Mouse (Mus musculus): ENCODE results near the gene Tldc2. TPM values are rescaled to one million over a fixed set of nuclear protein-coding genes. Genes with fewer than 3 reads are reported as not detected.

Tldc2 gene
- polyA plus RNA-seq, 1 experiment from 2014 or later = not detected

DNA sequence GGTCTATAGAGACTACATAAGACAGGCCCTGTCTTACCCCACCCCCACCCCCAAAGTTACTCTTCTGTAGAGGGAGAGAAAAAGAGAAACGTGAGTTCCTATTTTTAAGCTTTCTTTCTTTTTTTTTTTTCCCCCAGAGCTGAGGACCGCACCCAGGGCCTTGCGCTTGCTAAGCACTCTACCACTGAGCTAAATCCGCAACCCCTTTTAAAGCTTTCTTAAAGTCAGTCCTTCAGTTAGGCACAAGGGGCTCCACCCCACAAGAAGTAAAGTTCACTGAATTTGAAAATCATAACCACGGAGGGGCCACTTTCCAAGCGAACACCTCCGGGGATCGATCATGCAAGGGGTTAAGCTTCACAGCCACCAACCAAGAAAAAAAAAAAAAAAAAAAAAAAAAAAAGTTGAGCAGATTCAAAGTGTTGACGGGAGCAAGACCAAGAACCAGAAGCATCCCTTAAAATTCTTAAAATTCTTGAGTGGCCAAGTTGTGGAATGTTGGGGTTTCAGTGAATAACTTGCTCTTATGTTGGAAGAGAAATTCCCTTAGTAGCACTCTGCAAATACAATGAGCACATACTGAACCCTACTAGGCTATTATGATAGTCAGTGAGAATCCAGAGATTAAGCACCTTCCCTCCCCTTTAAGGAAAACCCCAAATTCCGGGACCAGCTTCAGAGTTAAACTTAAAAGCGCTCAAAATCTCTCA is 47.1 kb downstream of the Tldc2 start:
- H3K9ac ChIP-seq (ENCODE audit: low read depth, low read length) = peak overlapping the region; percentile 80
- H3K9me3 ChIP-seq (ENCODE audit: control insufficient read depth, low read length) = no peaks in the 10 kb centered on the region
- H3K4me2 ChIP-seq (ENCODE audit: low read depth, low read length) = peak overlapping the region; percentile 88
- 17% methylated on average over 11 of the region's 11 CpGs for WGBS
- no peaks in the 10 kb centered on the region for H3K27me3 ChIP-seq (replicated peaks; ENCODE audit: control insufficient read depth, insufficient read depth, low read length)
- H3K36me3 ChIP-seq (ENCODE audit: control insufficient read depth, insufficient read depth, low read length) = no peaks in the 10 kb centered on the region
- H3K4me3 ChIP-seq (ENCODE audit: low read length) = peak overlapping the region; percentile 82
- H3K4me1 ChIP-seq (ENCODE audit: control insufficient read depth, insufficient read depth, low read length) = peaks cover 10% of the 10 kb centered on the region; the same call in 1 of the 2 replicates
- no peak for ATAC-seq
- H3K27ac ChIP-seq (ENCODE audit: low read length) = peak overlapping the region; percentile 77; the same call in 1 of the 2 replicates

DNA sequence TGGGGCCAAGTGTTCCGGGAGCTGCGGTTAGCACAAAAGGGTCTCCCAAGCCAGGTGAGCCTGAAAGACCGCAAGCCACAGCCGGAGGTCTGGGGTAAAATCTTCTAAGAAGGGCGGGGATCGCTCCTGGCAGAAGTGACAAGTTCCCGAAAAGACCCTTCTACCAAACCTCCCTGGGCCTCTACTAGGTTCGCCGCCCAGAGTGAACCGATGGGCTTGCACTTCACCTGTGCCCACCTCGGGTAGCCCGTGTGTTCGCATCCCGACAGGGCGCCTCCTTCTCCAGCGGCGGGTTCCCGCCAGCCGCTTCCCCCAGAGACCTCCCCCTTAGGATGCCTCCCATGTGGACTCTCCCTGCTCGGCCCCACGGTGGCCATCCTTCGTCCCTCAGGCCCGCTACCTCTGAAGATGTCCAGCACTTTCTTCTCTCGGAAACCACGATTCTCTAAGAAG is 47.6 kb downstream of the Tldc2 start:
- H3K4me3 ChIP-seq (ENCODE audit: low read length) = peak overlapping the region; percentile 82
- peak; percentile 73 for ATAC-seq
- no peaks in the 10 kb centered on the region for H3K27me3 ChIP-seq (replicated peaks; ENCODE audit: control insufficient read depth, insufficient read depth, low read length)
- H3K4me1 ChIP-seq (ENCODE audit: control insufficient read depth, insufficient read depth, low read length) = peaks cover 10% of the 10 kb centered on the region; the same call in 1 of the 2 replicates
- H3K9me3 ChIP-seq (ENCODE audit: control insufficient read depth, low read length) = no peaks in the 10 kb centered on the region
- WGBS = under 1% methylated on average over 25 of the region's 25 CpGs
- no peaks in the 10 kb centered on the region for H3K36me3 ChIP-seq (ENCODE audit: control insufficient read depth, insufficient read depth, low read length)
- peak overlapping the region; percentile 80 for H3K9ac ChIP-seq (ENCODE audit: low read depth, low read length)
- H3K4me2 ChIP-seq (ENCODE audit: low read depth, low read length) = peak overlapping the region; percentile 88
- peak overlapping the region; percentile 77 for H3K27ac ChIP-seq (ENCODE audit: low read length)

DNA sequence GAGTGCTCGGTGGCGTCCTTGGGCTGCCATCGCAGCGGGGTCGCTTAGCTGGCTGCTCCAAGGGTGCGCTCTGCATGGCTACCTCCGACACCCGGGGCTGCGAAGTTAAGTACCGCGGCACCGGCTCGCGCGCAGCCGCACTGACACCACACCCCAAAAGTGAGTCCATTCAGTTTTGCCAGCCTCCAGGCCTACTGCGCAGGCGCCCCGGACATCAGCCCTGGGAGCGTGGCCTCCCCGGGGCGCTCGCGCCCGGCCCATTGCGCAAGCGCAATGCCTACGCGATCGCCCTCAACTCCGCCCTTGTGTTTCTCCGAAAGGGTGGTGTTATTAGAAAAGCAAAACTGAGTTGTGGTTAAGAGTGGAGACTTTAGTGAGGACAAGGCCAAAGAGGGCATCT is 48.2 kb downstream of the Tldc2 start, which contains the start of gene Samhd1:
Gene Samhd1, minus strand, starts transcription at position 252 of the 400 bp plus-strand sequence.
- ATAC-seq = peak; percentile 96
- under 1% methylated on average over 32 of the region's 32 CpGs for WGBS

DNA sequence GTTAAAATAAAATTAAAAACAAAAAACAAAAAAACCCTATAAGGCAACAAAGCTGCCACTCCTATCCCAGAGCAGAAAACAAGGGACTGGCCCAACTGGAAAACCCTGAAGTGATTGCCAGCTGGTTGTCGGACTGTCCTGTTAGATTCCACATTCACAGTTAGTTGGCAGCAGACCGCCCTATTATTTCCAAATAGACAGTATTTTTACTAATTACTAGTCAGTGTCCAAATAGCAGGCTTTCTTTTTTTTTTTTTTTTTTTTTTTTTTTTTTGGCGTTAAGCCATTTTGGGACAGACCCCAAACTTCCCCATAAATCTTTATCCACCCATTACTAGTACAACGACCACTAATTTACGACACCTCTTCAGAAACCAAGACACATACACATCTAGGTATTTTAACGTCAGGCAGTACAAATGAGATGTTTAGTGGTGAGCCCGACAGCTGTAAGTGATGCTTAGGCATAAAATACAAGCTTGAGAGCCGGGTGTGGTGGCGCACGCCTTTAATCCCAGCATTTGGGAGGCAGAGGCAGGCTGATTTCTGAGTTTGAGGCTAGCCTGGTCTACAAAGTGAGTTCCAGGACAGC is 48.8 kb downstream of the Tldc2 start:
- Histone ChIP-seq H3K27me3 (replicated peaks; ENCODE audit: control insufficient read depth, insufficient read depth, low read length) (no peaks in the 10 kb centered on the region), H3K4me3 (ENCODE audit: low read length) (peak overlapping the region; percentile 82), H3K4me2 (ENCODE audit: low read depth, low read length) (peak overlapping the region; percentile 88), H3K36me3 (ENCODE audit: control insufficient read depth, insufficient read depth, low read length) (no peaks in the 10 kb centered on the region), H3K9ac (ENCODE audit: low read depth, low read length) (peak overlapping the region; percentile 80), H3K27ac (ENCODE audit: low read length) (peak overlapping the region; percentile 77), H3K4me1 (ENCODE audit: control insufficient read depth, insufficient read depth, low read length) (peaks cover 10% of the 10 kb centered on the region; the same call in 1 of the 2 replicates), H3K9me3 (ENCODE audit: control insufficient read depth, low read length) (no peaks in the 10 kb centered on the region)
- no peak for ATAC-seq
- 81% methylated on average over 10 of the region's 10 CpGs for WGBS

More for the DNA sequence above, 48.2 kb downstream of the Tldc2 start, which contains the start of gene Samhd1:
- Histone ChIP-seq H3K27me3 (replicated peaks; ENCODE audit: control insufficient read depth, insufficient read depth, low read length) (no peaks in the 10 kb centered on the region), H3K4me3 (ENCODE audit: low read length) (peak within 1 kb of the TSS; percentile 82), H3K27ac (ENCODE audit: low read length) (peak within 1 kb of the TSS; percentile 77), H3K4me2 (ENCODE audit: low read depth, low read length) (peak within 1 kb of the TSS; percentile 88), H3K9me3 (ENCODE audit: control insufficient read depth, low read length) (no peaks in the 10 kb centered on the region), H3K9ac (ENCODE audit: low read depth, low read length) (peak within 1 kb of the TSS; percentile 80), H3K36me3 (ENCODE audit: control insufficient read depth, insufficient read depth, low read length) (no peaks in the 10 kb centered on the region), H3K4me1 (ENCODE audit: control insufficient read depth, insufficient read depth, low read length) (peaks cover 10% of the 10 kb centered on the region; the same call in 1 of the 2 replicates)

DNA sequence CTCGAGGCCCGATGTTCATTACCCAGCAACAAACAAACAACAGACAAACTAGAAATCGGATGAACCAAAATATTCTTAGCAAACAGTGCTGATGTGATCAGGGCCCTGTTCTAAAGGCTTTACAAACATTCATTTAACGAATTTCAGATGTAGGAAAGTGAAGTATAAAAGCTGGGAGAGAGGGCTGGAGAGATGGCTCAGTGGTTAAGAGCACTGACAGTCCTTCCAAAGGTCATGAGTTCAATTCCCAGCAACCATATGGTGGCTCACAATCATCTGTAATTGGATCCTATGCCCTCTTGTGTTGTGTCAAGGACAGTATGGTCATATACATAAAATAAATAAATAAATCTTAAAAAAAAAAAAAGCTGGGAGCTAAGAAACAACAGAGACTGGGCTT is 49.3 kb downstream of the Tldc2 start:
- H3K27ac ChIP-seq (ENCODE audit: low read length) = no peak overlapping the region
- no peak overlapping the region for H3K9ac ChIP-seq (ENCODE audit: low read depth, low read length)
- peaks cover 10% of the 10 kb centered on the region; the same call in 1 of the 2 replicates for H3K4me1 ChIP-seq (ENCODE audit: control insufficient read depth, insufficient read depth, low read length)
- no peak overlapping the region for H3K4me3 ChIP-seq (ENCODE audit: low read length)
- no peak overlapping the region for H3K4me2 ChIP-seq (ENCODE audit: low read depth, low read length)
- WGBS = 79% methylated on average over 4 of the region's 4 CpGs
- H3K9me3 ChIP-seq (ENCODE audit: control insufficient read depth, low read length) = no peaks in the 10 kb centered on the region
- H3K27me3 ChIP-seq (replicated peaks; ENCODE audit: control insufficient read depth, insufficient read depth, low read length) = no peaks in the 10 kb centered on the region
- no peak for ATAC-seq
- no peaks in the 10 kb centered on the region for H3K36me3 ChIP-seq (ENCODE audit: control insufficient read depth, insufficient read depth, low read length)

DNA sequence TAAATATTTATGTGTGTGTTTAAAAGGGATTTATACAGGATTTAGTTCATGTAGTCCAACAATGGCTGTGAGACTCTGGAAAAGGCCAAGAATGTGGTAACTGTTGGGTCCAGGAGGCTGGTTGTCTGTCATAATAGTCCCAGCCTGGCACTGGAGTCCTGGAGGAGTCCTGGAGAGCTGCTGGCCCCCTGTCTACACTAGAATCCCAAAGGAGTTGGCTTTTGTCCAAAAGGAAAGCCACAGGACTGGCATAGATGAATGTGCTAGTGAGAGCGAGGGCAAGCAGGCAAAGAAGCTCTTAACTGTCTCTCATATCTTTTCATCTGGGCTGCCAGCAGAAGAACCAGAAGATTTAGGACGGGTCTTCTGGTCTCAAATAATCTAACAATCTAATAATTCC is 49.8 kb downstream of the Tldc2 start:
- 61% methylated on average over 2 of the region's 2 CpGs for WGBS
- Histone ChIP-seq H3K9me3 (ENCODE audit: control insufficient read depth, low read length) (no peaks in the 10 kb centered on the region), H3K4me2 (ENCODE audit: low read depth, low read length) (no peak overlapping the region), H3K27ac (ENCODE audit: low read length) (peak overlapping the region; percentile 61), H3K4me3 (ENCODE audit: low read length) (no peak overlapping the region), H3K4me1 (ENCODE audit: control insufficient read depth, insufficient read depth, low read length) (peaks cover 10% of the 10 kb centered on the region; the same call in 1 of the 2 replicates), H3K36me3 (ENCODE audit: control insufficient read depth, insufficient read depth, low read length) (no peaks in the 10 kb centered on the region), H3K9ac (ENCODE audit: low read depth, low read length) (no peak overlapping the region), H3K27me3 (replicated peaks; ENCODE audit: control insufficient read depth, insufficient read depth, low read length) (no peaks in the 10 kb centered on the region)
- no peak for ATAC-seq

DNA sequence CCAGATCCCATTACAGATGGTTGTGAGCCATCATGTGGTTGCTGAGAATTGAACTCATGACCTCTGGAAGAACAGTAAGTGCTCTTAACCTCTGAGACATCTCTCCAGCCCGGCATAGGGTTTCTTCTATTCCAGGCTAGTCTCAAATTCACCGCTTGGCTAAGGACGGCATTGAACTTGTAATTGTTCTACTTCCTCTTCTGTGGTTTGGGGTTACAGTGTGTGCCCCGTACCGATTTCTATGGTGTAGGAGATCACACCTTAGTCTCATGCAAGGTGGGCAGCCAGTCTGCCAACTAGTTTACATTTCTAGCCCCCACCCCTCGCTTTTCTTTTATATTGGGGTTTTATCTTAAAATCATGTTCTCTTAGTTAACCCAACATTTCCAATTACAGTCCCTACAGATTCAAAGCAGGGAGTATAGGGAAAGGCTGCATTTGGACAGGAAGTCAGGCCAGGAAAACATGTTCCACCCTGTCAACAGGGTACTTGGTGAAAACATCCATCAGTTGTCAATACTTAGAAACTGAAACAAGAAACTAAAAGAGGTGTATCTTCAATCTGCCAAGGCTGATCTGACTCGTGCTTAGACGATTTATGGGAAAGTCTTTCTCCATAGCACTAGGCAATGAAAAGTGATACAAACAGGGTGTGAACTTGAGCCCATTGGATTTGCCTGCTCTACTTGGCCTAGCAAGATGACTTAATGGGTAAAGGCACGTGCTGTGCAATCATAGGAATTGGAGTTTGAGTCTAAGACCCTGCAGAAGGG is 51.3 kb downstream of the Tldc2 start:
- Histone ChIP-seq H3K27ac (ENCODE audit: low read length) (no peak overlapping the region), H3K36me3 (ENCODE audit: control insufficient read depth, insufficient read depth, low read length) (no peaks in the 10 kb centered on the region)

DNA sequence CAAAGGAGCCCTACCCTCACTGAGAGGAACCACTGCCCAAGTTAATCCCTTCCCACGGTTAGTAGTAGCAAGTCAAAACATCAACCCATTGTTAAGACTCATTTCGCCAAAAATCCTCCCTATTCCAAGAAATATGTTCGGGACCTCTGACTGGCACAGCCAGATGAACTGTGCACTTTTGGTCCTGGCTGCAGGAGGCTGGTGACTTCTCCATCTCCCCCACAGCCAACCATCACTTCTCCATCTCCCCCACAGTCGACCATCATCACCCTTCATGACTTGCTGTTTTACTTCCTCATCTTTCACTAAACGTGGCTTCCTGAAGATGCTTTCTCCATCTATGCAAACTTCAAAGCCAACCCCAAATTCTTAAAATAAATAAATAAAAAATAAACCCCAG is 52.0 kb downstream of the Tldc2 start:
- Histone ChIP-seq H3K4me1 (ENCODE audit: control insufficient read depth, insufficient read depth, low read length) (peaks cover 7% of the 10 kb centered on the region; the same call in 1 of the 2 replicates), H3K4me3 (ENCODE audit: low read length) (no peak overlapping the region), H3K9ac (ENCODE audit: low read depth, low read length) (no peak overlapping the region), H3K27me3 (replicated peaks; ENCODE audit: control insufficient read depth, insufficient read depth, low read length) (no peaks in the 10 kb centered on the region), H3K4me2 (ENCODE audit: low read depth, low read length) (no peak overlapping the region), H3K27ac (ENCODE audit: low read length) (no peak overlapping the region), H3K9me3 (ENCODE audit: control insufficient read depth, low read length) (no peaks in the 10 kb centered on the region), H3K36me3 (ENCODE audit: control insufficient read depth, insufficient read depth, low read length) (no peaks in the 10 kb centered on the region)
- 82% methylated on average over 5 of the region's 5 CpGs for WGBS
- ATAC-seq = no peak

More for the DNA sequence above, 51.3 kb downstream of the Tldc2 start:
- Histone ChIP-seq H3K9ac (ENCODE audit: low read depth, low read length) (no peak overlapping the region), H3K4me2 (ENCODE audit: low read depth, low read length) (no peak overlapping the region), H3K27me3 (replicated peaks; ENCODE audit: control insufficient read depth, insufficient read depth, low read length) (no peaks in the 10 kb centered on the region), H3K9me3 (ENCODE audit: control insufficient read depth, low read length) (no peaks in the 10 kb centered on the region), H3K4me1 (ENCODE audit: control insufficient read depth, insufficient read depth, low read length) (peaks cover 10% of the 10 kb centered on the region; the same call in 1 of the 2 replicates), H3K4me3 (ENCODE audit: low read length) (no peak overlapping the region)
- WGBS = 87% methylated on average over 9 of the region's 9 CpGs
- ATAC-seq = no peak

DNA sequence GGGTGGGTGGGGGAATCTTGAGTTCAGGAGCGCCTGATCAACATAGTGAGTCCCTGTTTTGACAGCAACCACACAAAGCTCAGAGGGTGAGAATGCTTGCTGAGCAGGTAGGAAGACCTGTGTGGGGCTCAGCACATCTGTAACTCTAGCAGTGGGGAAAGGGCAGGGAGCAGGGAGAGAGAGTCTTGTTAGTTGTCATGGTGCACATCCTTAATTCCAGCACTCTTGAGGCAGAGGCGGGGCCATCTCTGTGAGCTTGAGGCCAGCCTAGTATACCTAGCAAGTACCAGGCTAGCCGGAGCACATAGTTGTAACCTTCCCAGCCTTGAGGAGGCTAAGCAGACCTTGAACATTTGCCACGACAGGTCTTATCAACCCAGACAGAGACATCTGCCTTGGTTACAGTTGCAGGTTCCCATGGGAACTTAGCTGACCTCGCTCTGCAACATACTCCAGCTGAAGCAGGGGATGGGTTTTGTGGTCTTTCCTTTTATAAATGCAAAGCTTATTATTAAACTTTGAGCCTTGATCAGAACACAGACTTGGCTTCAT is 52.5 kb downstream of the Tldc2 start:
- Histone ChIP-seq H3K4me1 (ENCODE audit: control insufficient read depth, insufficient read depth, low read length) (peaks cover 3% of the 10 kb centered on the region; the same call in 1 of the 2 replicates), H3K9ac (ENCODE audit: low read depth, low read length) (no peak overlapping the region), H3K4me2 (ENCODE audit: low read depth, low read length) (no peak overlapping the region), H3K36me3 (ENCODE audit: control insufficient read depth, insufficient read depth, low read length) (no peaks in the 10 kb centered on the region), H3K9me3 (ENCODE audit: control insufficient read depth, low read length) (no peaks in the 10 kb centered on the region), H3K27ac (ENCODE audit: low read length) (no peak overlapping the region), H3K27me3 (replicated peaks; ENCODE audit: control insufficient read depth, insufficient read depth, low read length) (no peaks in the 10 kb centered on the region), H3K4me3 (ENCODE audit: low read length) (no peak overlapping the region)
- ATAC-seq = no peak
- 88% methylated on average over 5 of the region's 5 CpGs for WGBS
